Mouse (Mus musculus) spleen, adult 2 months (tissue): Measurements from ENCODE around the gene Suv39h1.

Source experiments
- CTCF ChIP-seq: fragments of 200-500 bp; IDR thresholded peaks from 2 replicates; pipeline ENCODE4 v1.5.1; 2011; ENCODE audit warnings: mild to moderate bottlenecking, inconsistent platforms; ENCODE audit not compliant: insufficient read depth, insufficient read length, insufficient replicate concordance; ENCODE audit errors: extremely low read depth
- POLR2A ChIP-seq: fragments of 200-500 bp; IDR thresholded peaks from 2 replicates; pipeline ENCODE4 v1.6.1; 2011; ENCODE audit warnings: low read depth, low read length, inconsistent platforms

- TF ChIP-seq CTCF (no peak), POLR2A (no peak)
Observed at GRCm38 (mm10) chrX:8024795-8025194, 49.8 kb downstream of the Suv39h1 start.
